Mouse (Mus musculus) heart, postnatal 0 days (tissue): ENCODE measurements around the gene Aco1.

Source experiments
- CTCF ChIP-seq: IDR thresholded peaks from 2 replicates; pipeline ENCODE4 v1.5.1; 2016; ENCODE audit warnings: antibody characterized with exemption, control low read depth, low read depth
- EP300 ChIP-seq: IDR thresholded peaks from 2 replicates; pipeline ENCODE4 v1.6.1; 2016; ENCODE audit warnings: antibody characterized with exemption, low read depth

GRCm38 (mm10) chr4:40221004-40221760, 78.3 kb downstream of the Aco1 start:
- no peak for TF ChIP-seq CTCF
- no peak for TF ChIP-seq EP300
